Mouse (Mus musculus) hindbrain, embryonic 14.5 days (tissue): Measurements from ENCODE around the gene Stat2. TPM values are rescaled to one million over a fixed set of nuclear protein-coding genes. Genes with fewer than 3 reads are reported as not detected.
"Not testable (repeated sequence)": the region's sequence is repeated elsewhere in the genome, so short reads cannot be mapped to it uniquely, and the experiment has no call there.

Experiments
- ATAC-seq: fragments of 200-750 bp; cut with Nextera tagmentation; 2 replicates; pipeline ENCODE4 v1.8.0; 2017; ENCODE audit warnings: moderate number of reproducible peaks, mild to moderate bottlenecking, moderate TSS enrichment, moderate library complexity; ENCODE audit not compliant: low FRiP score
- DNase-seq: peaks from one replicate; pipeline ENCODE4 v3.0.0-alpha.2; 2015; ENCODE audit warnings: low spot score
- H3K27ac ChIP-seq: fragments of 300-500 bp; sonication (generic); 2 replicates; pipeline ENCODE4 v1.5.1; 2014; ENCODE audit warnings: mild to moderate bottlenecking, moderate library complexity
- H3K27me3 ChIP-seq: fragments of 300-500 bp; sonication (generic); 2 replicates; pipeline ENCODE4 v1.6.1; 2014; ENCODE audit warnings: mild to moderate bottlenecking, low read length, mixed read lengths; ENCODE audit not compliant: control insufficient read depth, insufficient read depth
- H3K36me3 ChIP-seq: fragments of 300-500 bp; sonication (generic); replicated peaks from 2 replicates; pipeline ENCODE4 v1.6.1; 2014; ENCODE audit not compliant: control insufficient read depth, insufficient read depth
- H3K4me1 ChIP-seq: fragments of 300-500 bp; sonication (generic); replicated peaks from 2 replicates; pipeline ENCODE4 v1.6.1; 2014; ENCODE audit warnings: antibody characterized with exemption, low read length, mixed read lengths; ENCODE audit not compliant: control insufficient read depth, insufficient read depth
- H3K4me2 ChIP-seq: fragments of 300-500 bp; sonication (generic); replicated peaks from 2 replicates; pipeline ENCODE4 v1.6.1; 2014; ENCODE audit warnings: mild to moderate bottlenecking, moderate library complexity
- H3K4me3 ChIP-seq: fragments of 300-500 bp; sonication (generic); replicated peaks from 2 replicates; pipeline ENCODE4 v1.5.1; 2014; ENCODE audit warnings: mild to moderate bottlenecking, low read length
- H3K9ac ChIP-seq: fragments of 300-500 bp; sonication (generic); 2 replicates; pipeline ENCODE4 v1.6.1; 2014
- H3K9me3 ChIP-seq: fragments of 300-500 bp; sonication (generic); 2 replicates; pipeline ENCODE4 v1.6.1; 2016; ENCODE audit warnings: low read length; ENCODE audit not compliant: control insufficient read depth
- WGBS: fragments of 180-500 bp; shearing (Covaris S2); extraction: QIAGEN DNeasy Blood & Tissue Kit; methylation state at CpG from one replicate; pipeline ENCODE4 v1.1.7; 2014; 5-methylcytosine and 5-hydroxymethylcytosine counted together
- polyA plus RNA-seq: library from polyadenylated mRNA; unstranded; fragments of >200 nt; fragmentation: Nextera tagmentation; extraction: Ambion mirVana; gene quantifications from 2 replicates; pipeline ENCODE4 v1.2.1, GENCODE M21; 2014

Gene Stat2
- polyA plus RNA-seq, 1 experiment from 2014 or later, result 20.5 TPM

GRCm38 (mm10) chr10:128253677-128254255 lies 16.6 kb upstream of the Stat2 start, which contains the start of gene Apon:
Apon (plus strand) TSS chr10:128254096.
- no peak within 1 kb of the TSS for H3K9ac ChIP-seq
- no peak within 1 kb of the TSS for H3K27ac ChIP-seq
- no peaks in the 10 kb centered on the region for H3K9me3 ChIP-seq
- ATAC-seq (no peak), DNase-seq (no peak)
- H3K4me1 ChIP-seq, result no peaks in the 10 kb centered on the region
- H3K4me2 ChIP-seq, result no peak within 1 kb of the TSS
- WGBS, result 88% methylated on average over 4 of the region's 4 CpGs
- H3K27me3 ChIP-seq, result no peaks in the 10 kb centered on the region
- H3K36me3 ChIP-seq, result peaks cover 40% of the 10 kb centered on the region
- no peak within 1 kb of the TSS for H3K4me3 ChIP-seq

DNA sequence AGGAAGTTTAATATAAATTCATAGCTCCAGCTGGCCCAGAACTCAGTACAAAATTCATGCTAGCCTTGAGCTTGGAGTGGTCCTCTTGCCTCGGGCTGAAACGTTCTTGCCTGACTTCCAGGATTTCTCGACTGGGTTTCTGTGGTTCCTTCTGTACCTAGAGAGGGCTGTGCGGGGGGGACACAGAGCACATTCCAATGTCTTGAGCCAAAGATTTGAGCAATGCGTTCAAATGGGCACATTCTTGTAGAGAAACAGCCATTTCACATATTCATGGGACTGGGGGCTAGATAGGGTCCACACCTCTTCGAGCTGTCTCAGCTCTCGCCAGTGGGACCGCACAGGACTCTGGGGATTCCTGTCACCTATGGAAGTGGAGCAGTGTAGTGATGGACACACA lies 14.4 kb upstream of the Stat2 start:
- DNase-seq (no peak), ATAC-seq (no peak)
- no peak overlapping the region for H3K4me3 ChIP-seq
- no peak overlapping the region for H3K27ac ChIP-seq
- 93% methylated on average over 8 of the region's 8 CpGs for WGBS
- H3K4me2 ChIP-seq, result no peak overlapping the region
- H3K9me3 ChIP-seq, result no peaks in the 10 kb centered on the region
- H3K9ac ChIP-seq, result no peak overlapping the region
- no peaks in the 10 kb centered on the region for H3K4me1 ChIP-seq
- no peaks in the 10 kb centered on the region for H3K27me3 ChIP-seq
- H3K36me3 ChIP-seq, result peaks cover 19% of the 10 kb centered on the region

DNA sequence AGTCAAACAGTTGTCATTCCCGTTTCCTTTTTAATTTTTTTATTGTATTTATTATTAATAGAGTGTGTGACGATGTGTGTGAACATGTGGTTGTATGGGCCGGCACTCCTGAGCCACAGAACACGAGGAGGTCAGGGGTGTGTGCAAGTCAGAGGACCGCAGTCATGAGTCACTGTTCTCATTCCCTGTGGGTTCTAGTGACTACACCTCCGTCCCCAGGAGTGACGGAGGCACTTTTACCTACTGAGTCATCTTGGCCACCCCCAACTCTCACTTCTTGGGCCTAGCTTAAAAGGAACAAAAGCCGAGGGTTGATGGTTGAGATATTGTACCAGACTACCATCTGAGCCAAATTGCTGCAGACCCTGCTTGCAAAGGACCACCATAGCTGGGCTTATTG lies 14.0 kb upstream of the Stat2 start:
- H3K9me3 ChIP-seq, result no peaks in the 10 kb centered on the region
- H3K27ac ChIP-seq, result no peak overlapping the region
- H3K36me3 ChIP-seq, result peaks cover 15% of the 10 kb centered on the region
- no peak overlapping the region for H3K4me2 ChIP-seq
- no peak overlapping the region for H3K9ac ChIP-seq
- no peak overlapping the region for H3K4me3 ChIP-seq
- no peak for DNase-seq
- H3K4me1 ChIP-seq, result no peaks in the 10 kb centered on the region
- no peak for ATAC-seq
- no peaks in the 10 kb centered on the region for H3K27me3 ChIP-seq
- 92% methylated on average over 8 of the region's 8 CpGs for WGBS

DNA sequence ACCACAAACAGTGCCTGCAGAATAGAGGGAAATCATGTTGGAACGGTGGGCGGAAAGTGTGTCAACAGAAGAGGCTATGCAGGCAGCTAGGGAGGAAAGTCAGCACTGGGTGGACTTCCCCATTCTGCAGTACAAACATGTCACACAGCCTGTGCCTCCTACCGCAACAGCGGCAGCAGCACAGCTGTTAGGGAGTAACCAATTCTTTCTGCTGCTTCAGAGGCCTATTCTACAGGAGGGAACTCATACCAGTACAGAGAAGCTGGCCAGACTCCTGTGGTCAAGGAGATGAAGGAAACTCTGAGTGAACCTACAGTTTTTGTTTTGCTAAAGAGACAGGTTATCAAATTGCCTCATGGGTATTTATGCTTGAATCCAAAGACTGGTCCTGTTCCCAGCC lies 11.4 kb upstream of the Stat2 start:
- Histone ChIP-seq H3K4me2 (no peak overlapping the region), H3K27ac (no peak overlapping the region), H3K4me3 (no peak overlapping the region), H3K4me1 (no peaks in the 10 kb centered on the region), H3K36me3 (no peaks in the 10 kb centered on the region), H3K9ac (no peak overlapping the region), H3K27me3 (no peaks in the 10 kb centered on the region), H3K9me3 (no peaks in the 10 kb centered on the region)
- ATAC-seq, result no peak
- DNase-seq, result no peak
- WGBS, result 85% methylated on average over 4 of the region's 4 CpGs

DNA sequence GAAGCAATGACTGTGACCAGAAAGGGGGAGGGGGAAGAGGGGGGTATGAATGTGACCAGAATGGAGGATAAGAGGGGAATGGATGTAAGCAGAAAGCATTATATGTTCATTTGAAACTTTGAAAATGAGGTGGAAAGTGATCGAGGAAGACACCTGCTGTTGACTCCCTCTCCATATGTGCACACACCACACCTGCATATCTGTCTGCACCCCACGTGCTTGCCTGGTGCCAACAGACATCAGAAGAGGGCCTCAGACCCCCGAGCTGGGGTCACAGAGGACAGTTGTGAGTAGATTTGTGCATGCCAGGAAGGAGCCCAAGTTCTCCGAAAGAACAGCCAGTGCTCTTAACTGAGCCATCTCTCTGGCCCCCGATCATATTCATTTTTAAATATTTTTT lies 10.4 kb upstream of the Stat2 start:
- H3K9me3 ChIP-seq, result no peaks in the 10 kb centered on the region
- H3K4me2 ChIP-seq, result no peak overlapping the region
- H3K36me3 ChIP-seq, result no peaks in the 10 kb centered on the region
- H3K4me1 ChIP-seq, result no peaks in the 10 kb centered on the region
- H3K4me3 ChIP-seq, result no peak overlapping the region
- WGBS, result 87% methylated on average over 5 of the region's 5 CpGs
- no peak for DNase-seq
- no peaks in the 10 kb centered on the region for H3K27me3 ChIP-seq
- H3K27ac ChIP-seq, result no peak overlapping the region
- no peak overlapping the region for H3K9ac ChIP-seq
- ATAC-seq, result no peak

GRCm38 (mm10) chr10:128260376-128260775 lies 10.0 kb upstream of the Stat2 start:
- not testable (repeated sequence) for H3K4me3 ChIP-seq, H3K4me1 ChIP-seq, DNase-seq, H3K9ac ChIP-seq, ATAC-seq, H3K36me3 ChIP-seq, H3K9me3 ChIP-seq, H3K27ac ChIP-seq, H3K27me3 ChIP-seq, H3K4me2 ChIP-seq
- 88% methylated on average over 7 of the region's 7 CpGs for WGBS

GRCm38 (mm10) chr10:128262300-128262699 lies 8.1 kb upstream of the Stat2 start:
- H3K9me3 ChIP-seq, result no peaks in the 10 kb centered on the region
- H3K4me3 ChIP-seq, result no peak overlapping the region
- H3K27me3 ChIP-seq, result no peaks in the 10 kb centered on the region
- no peak for ATAC-seq
- no peak overlapping the region for H3K9ac ChIP-seq
- no peaks in the 10 kb centered on the region for H3K36me3 ChIP-seq
- H3K4me1 ChIP-seq, result no peaks in the 10 kb centered on the region
- H3K4me2 ChIP-seq, result no peak overlapping the region
- no peak overlapping the region for H3K27ac ChIP-seq
- DNase-seq, result no peak
- WGBS, result 79% methylated on average over 22 of the region's 22 CpGs

- 82% methylated on average over 6 of the region's 6 CpGs for WGBS
- H3K4me3 ChIP-seq, result no peak overlapping the region
- no peak overlapping the region for H3K4me2 ChIP-seq
- H3K9me3 ChIP-seq, result no peaks in the 10 kb centered on the region
- no peak overlapping the region for H3K9ac ChIP-seq
- ATAC-seq (no peak), DNase-seq (no peak)
- no peaks in the 10 kb centered on the region for H3K36me3 ChIP-seq
- H3K27ac ChIP-seq, result no peak overlapping the region
- H3K27me3 ChIP-seq, result no peaks in the 10 kb centered on the region
- no peaks in the 10 kb centered on the region for H3K4me1 ChIP-seq
These were observed 6.7 kb upstream of the Stat2 start for GRCm38 (mm10) chr10:128263393-128264310.

- H3K9ac ChIP-seq, result no peak within 1 kb of the TSS
- no peaks in the 10 kb centered on the region for H3K9me3 ChIP-seq
- ATAC-seq (no peak), DNase-seq (no peak)
- 79% methylated on average over 6 of the region's 6 CpGs for WGBS
- no peaks in the 10 kb centered on the region for H3K36me3 ChIP-seq
- H3K4me3 ChIP-seq, result no peak within 1 kb of the TSS
- H3K4me1 ChIP-seq, result 0 out of 2 replicates have a peak, but pooled peaks cover 3% of the 10 kb centered on the region
- no peak within 1 kb of the TSS for H3K4me2 ChIP-seq
- no peaks in the 10 kb centered on the region for H3K27me3 ChIP-seq
- H3K27ac ChIP-seq, result no peak within 1 kb of the TSS
These were observed 2.0 kb upstream of the Stat2 start, which contains the start of gene Apof for GRCm38 (mm10) chr10:128268371-128268770. Apof (plus strand) TSS chr10:128268671.
